Mouse (Mus musculus) liver, embryonic 11.5 days (tissue): ENCODE measurements at regions not wholly inside any gene's neighbourhood (a gene's known extent, or its start where the extent isn't known, plus 50 kb on each side); places are given as distances from the start of the nearest gene placed in this dataset.
"Not testable (repeated sequence)": the region's sequence is repeated elsewhere in the genome, so short reads cannot be mapped to it uniquely, and the experiment has no call there.

ENCODE experiments used
- ATAC-seq: fragments of 200-750 bp; cut with Nextera tagmentation; replicated peaks from 2 replicates; pipeline ENCODE4 v1.8.0; 2017; ENCODE audit warnings: moderate number of reproducible peaks, mild to moderate bottlenecking, moderate TSS enrichment, moderate library complexity; ENCODE audit not compliant: low FRiP score
- DNase-seq: peaks from one replicate; pipeline ENCODE4 v3.0.0-alpha.2; 2017; ENCODE audit warnings: low spot score
- H3K27ac ChIP-seq: fragments of 300-500 bp; sonication (generic); 2 replicates; pipeline ENCODE4 v1.5.1; 2014; ENCODE audit warnings: mild to moderate bottlenecking, low read depth, low read length, control low read depth
- H3K27me3 ChIP-seq: fragments of 300-500 bp; sonication (generic); replicated peaks from 2 replicates; pipeline ENCODE4 v1.6.1; 2014; ENCODE audit warnings: low read length, mixed read lengths; ENCODE audit not compliant: control insufficient read depth, insufficient read depth
- H3K36me3 ChIP-seq: fragments of 300-500 bp; sonication (generic); 2 replicates; pipeline ENCODE4 v1.6.1; 2014; ENCODE audit warnings: mild to moderate bottlenecking, low read length, moderate library complexity, mixed read lengths; ENCODE audit not compliant: control insufficient read depth, insufficient read depth
- H3K4me1 ChIP-seq: fragments of 300-500 bp; sonication (generic); replicated peaks from 2 replicates; pipeline ENCODE4 v1.6.1; 2014; ENCODE audit warnings: low read length, mixed read lengths; ENCODE audit not compliant: control insufficient read depth, insufficient read depth
- H3K4me2 ChIP-seq: fragments of 300-500 bp; sonication (generic); 2 replicates; pipeline ENCODE4 v1.6.1; 2014; ENCODE audit warnings: mild to moderate bottlenecking, control low read depth, moderate library complexity
- H3K4me3 ChIP-seq: fragments of 300-500 bp; sonication (generic); 2 replicates; pipeline ENCODE4 v1.5.1; 2014; ENCODE audit warnings: low read depth, low read length, control low read depth
- H3K9ac ChIP-seq: fragments of 300-500 bp; sonication (generic); 2 replicates; pipeline ENCODE4 v1.6.1; 2014; ENCODE audit warnings: low read depth, low read length, control low read depth
- H3K9me3 ChIP-seq: fragments of 300-500 bp; sonication (generic); 2 replicates; pipeline ENCODE4 v1.6.1; 2016; ENCODE audit warnings: low read length, inconsistent platforms, mixed read lengths; ENCODE audit not compliant: control insufficient read depth
- WGBS: fragments of 180-500 bp; shearing (Covaris S2); extraction: QIAGEN DNeasy Blood & Tissue Kit; methylation state at CpG from one replicate; pipeline ENCODE4 v1.1.7; 2014; 5-methylcytosine and 5-hydroxymethylcytosine counted together

GRCm38 (mm10) chr12:113321086-113321485 is 135.4 kb downstream of the Tmem121 start:
- Histone ChIP-seq H3K9me3 (no peaks in the 10 kb centered on the region), H3K4me3 (no peak overlapping the region), H3K36me3 (no peaks in the 10 kb centered on the region), H3K27me3 (no peaks in the 10 kb centered on the region), H3K27ac (no peak overlapping the region), H3K9ac (no peak overlapping the region), H3K4me1 (no peaks in the 10 kb centered on the region), H3K4me2 (no peak overlapping the region)
- DNase-seq (no peak), ATAC-seq (no peak)
- WGBS: 79% methylated on average over 9 of the region's 9 CpGs

- H3K27ac ChIP-seq: no peak overlapping the region
- no peaks in the 10 kb centered on the region for H3K4me1 ChIP-seq
- no peak overlapping the region for H3K4me3 ChIP-seq
- no peak for DNase-seq
- H3K9ac ChIP-seq: no peak overlapping the region
- no peaks in the 10 kb centered on the region for H3K9me3 ChIP-seq
- no peak overlapping the region for H3K4me2 ChIP-seq
- no peaks in the 10 kb centered on the region for H3K27me3 ChIP-seq
- ATAC-seq: no peak
- no peaks in the 10 kb centered on the region for H3K36me3 ChIP-seq
- 92% methylated on average over 2 of the region's 2 CpGs for WGBS
These were observed 136.4 kb downstream of the Tmem121 start for GRCm38 (mm10) chr12:113322173-113322572.

- 84% methylated on average over 5 of the region's 5 CpGs for WGBS
- H3K4me3 ChIP-seq: no peak overlapping the region
These were observed 142.1 kb downstream of the Tmem121 start for GRCm38 (mm10) chr12:113327851-113328250.

GRCm38 (mm10) chr12:113330266-113330665 is 144.5 kb downstream of the Tmem121 start:
- ATAC-seq: no peak
- no peaks in the 10 kb centered on the region for H3K9me3 ChIP-seq

More at GRCm38 (mm10) chr12:113327851-113328250, 142.1 kb downstream of the Tmem121 start:
- Histone ChIP-seq H3K27ac (no peak overlapping the region), H3K27me3 (no peaks in the 10 kb centered on the region), H3K4me2 (no peak overlapping the region), H3K9me3 (no peaks in the 10 kb centered on the region), H3K4me1 (no peaks in the 10 kb centered on the region), H3K9ac (no peak overlapping the region), H3K36me3 (no peaks in the 10 kb centered on the region)
- DNase-seq (no peak), ATAC-seq (no peak)

GRCm38 (mm10) chr12:113332226-113332625 is 146.5 kb downstream of the Tmem121 start:
- H3K4me2 ChIP-seq: no peak overlapping the region
- no peak for DNase-seq
- no peak overlapping the region for H3K4me3 ChIP-seq
- no peaks in the 10 kb centered on the region for H3K27me3 ChIP-seq
- H3K27ac ChIP-seq: no peak overlapping the region
- ATAC-seq: no peak
- H3K4me1 ChIP-seq: no peaks in the 10 kb centered on the region
- WGBS: 74% methylated on average over 3 of the region's 3 CpGs
- H3K36me3 ChIP-seq: no peaks in the 10 kb centered on the region
- no peaks in the 10 kb centered on the region for H3K9me3 ChIP-seq
- H3K9ac ChIP-seq: no peak overlapping the region

More at GRCm38 (mm10) chr12:113330266-113330665, 144.5 kb downstream of the Tmem121 start:
- H3K9ac ChIP-seq: no peak overlapping the region
- 80% methylated on average over 6 of the region's 6 CpGs for WGBS
- H3K27me3 ChIP-seq: no peaks in the 10 kb centered on the region
- no peak overlapping the region for H3K4me2 ChIP-seq
- H3K36me3 ChIP-seq: no peaks in the 10 kb centered on the region
- H3K27ac ChIP-seq: no peak overlapping the region
- DNase-seq: no peak
- no peaks in the 10 kb centered on the region for H3K4me1 ChIP-seq
- H3K4me3 ChIP-seq: no peak overlapping the region

DNA sequence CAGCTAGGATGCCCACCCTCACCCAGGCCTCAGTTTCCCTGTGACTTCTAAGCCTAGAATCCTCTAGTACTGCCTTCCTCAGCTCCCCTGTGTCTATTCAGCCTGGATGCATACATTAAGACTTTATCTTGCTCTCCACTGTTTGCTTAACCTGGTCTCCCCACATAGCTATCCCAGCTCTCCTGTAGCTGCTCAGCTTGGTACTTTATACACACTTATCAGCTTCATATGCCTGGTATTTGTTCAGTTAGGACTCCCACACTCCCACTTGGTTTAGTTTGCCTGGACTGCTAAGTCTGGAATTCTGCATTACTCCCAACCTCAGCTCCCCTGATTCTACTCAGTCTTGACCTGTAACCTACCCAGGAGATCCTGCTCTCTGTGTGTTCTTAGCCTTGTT is 147.7 kb downstream of the Tmem121 start:
- no peaks in the 10 kb centered on the region for H3K27me3 ChIP-seq
- H3K4me2 ChIP-seq: no peak overlapping the region
- no peak overlapping the region for H3K27ac ChIP-seq
- H3K4me1 ChIP-seq: no peaks in the 10 kb centered on the region
- H3K36me3 ChIP-seq: no peaks in the 10 kb centered on the region
- DNase-seq: no peak
- H3K4me3 ChIP-seq: no peak overlapping the region
- H3K9me3 ChIP-seq: no peaks in the 10 kb centered on the region
- no peak for ATAC-seq
- no peak overlapping the region for H3K9ac ChIP-seq

- DNase-seq, H3K4me3 ChIP-seq, H3K36me3 ChIP-seq, H3K9ac ChIP-seq, H3K27ac ChIP-seq, ATAC-seq, H3K9me3 ChIP-seq, H3K4me1 ChIP-seq, H3K4me2 ChIP-seq, H3K27me3 ChIP-seq: not testable (repeated sequence)
- WGBS: 78% methylated on average over 3 of the region's 3 CpGs
These were observed 148.1 kb downstream of the Tmem121 start for GRCm38 (mm10) chr12:113333853-113334252.

DNA sequence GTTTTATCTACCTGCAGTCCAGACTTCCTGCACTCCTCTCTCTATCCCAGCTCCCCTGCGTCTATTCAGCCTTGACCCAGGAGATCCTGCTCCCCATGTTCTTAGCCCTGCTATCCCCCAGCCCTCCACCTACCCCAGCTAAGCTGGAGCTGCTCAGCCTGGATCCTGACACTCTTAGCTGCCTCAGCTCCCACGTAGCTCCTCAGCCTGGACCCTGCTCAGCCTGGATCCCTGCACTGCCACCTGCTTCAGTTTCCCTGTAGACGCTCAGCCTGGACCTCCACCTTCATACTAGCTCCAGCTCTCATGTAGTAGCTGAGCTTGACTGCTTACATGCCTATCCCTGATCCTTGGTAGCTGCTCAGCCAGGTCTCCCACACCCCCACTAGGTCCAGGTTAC is 151.5 kb downstream of the Tmem121 start:
- Histone ChIP-seq H3K4me1 (no peaks in the 10 kb centered on the region), H3K9me3 (no peaks in the 10 kb centered on the region), H3K36me3 (no peaks in the 10 kb centered on the region), H3K27me3 (no peaks in the 10 kb centered on the region), H3K9ac (no peak overlapping the region), H3K4me2 (no peak overlapping the region), H3K4me3 (no peak overlapping the region), H3K27ac (no peak overlapping the region)
- DNase-seq: no peak
- 54% methylated on average over 3 of the region's 3 CpGs for WGBS
- no peak for ATAC-seq

GRCm38 (mm10) chr12:113338891-113339290 is 150.4 kb upstream of the Adam6b start:
- ATAC-seq: no peak
- H3K9me3 ChIP-seq: no peaks in the 10 kb centered on the region
- no peaks in the 10 kb centered on the region for H3K4me1 ChIP-seq
- H3K36me3 ChIP-seq: no peaks in the 10 kb centered on the region
- no peaks in the 10 kb centered on the region for H3K27me3 ChIP-seq
- H3K4me2 ChIP-seq: no peak overlapping the region
- H3K9ac ChIP-seq: no peak overlapping the region
- DNase-seq: no peak
- no peak overlapping the region for H3K4me3 ChIP-seq
- WGBS: 53% methylated on average over 7 of the region's 7 CpGs
- no peak overlapping the region for H3K27ac ChIP-seq
